Mouse (Mus musculus): Measurements from ENCODE around the gene Gmds.

Gmds gene

GRCm38 (mm10) chr13:32267184-32267775 lies 71.3 kb downstream of the Gmds start:
- no peak for DNase-seq (ENCODE audit: low read depth, low spot score)

DNA sequence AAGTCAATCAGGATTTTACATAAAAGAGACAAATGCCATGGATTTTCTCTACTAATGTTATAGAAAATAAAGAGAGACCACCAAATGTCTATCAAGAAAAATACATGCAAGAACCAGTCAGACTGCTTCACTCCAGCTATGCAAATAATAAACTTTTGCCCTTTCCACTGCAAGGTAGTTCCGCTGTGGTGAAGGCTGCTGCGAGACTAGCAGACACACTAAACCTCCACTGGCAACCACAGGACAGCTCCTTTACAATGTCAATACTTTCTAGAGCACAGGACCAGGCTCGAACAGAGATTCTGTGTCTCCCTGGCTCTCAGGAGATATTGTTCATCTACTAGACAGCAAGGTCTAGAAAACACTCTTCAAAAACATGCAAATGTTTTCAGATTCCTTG lies 71.8 kb downstream of the Gmds start:
- DNase-seq (ENCODE audit: low read depth, low spot score), result no peak

DNA sequence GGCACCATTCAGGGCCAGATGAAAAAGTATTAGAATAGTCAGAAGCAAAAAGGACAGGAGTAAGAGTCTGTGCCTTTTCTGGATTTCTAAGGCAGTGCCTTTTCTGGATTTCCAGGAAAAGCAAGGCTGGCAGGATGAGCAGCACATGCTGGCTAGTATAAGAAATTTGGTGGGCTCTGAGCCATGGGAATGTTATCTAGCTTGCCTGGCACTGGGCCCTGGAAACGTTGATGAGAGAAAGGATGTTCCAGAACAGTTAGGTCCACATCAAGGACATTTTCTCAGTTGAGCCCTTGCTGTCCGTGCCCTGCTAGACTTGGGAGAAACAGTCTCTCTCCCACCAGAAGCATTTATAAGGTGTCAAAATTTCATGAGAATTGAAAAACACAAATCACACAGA lies 82.4 kb downstream of the Gmds start:
- no peak for DNase-seq (ENCODE audit: low read depth, low spot score)

DNA sequence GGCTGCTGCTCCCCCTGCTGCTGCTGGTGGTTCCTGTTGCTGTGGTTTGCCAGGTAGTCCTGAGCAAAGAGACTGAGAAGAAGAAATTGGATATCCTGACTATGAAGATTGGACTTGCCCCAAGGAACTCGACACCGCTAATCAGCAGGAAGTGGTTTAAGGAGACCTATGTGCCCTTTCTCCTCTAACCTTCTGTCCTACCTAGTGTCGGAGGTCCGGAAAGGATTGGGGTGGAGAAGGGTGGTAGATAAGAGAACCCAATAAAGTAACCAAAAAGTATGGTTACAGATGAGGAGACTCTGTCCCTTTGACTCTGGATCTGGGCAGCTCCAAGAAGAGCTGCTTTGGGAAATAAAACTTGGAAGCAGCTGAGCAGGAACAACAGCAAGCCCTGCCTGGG lies 86.3 kb downstream of the Gmds start:
- no peak for DNase-seq (ENCODE audit: low read depth, low spot score)

- no peak for DNase-seq (ENCODE audit: low read depth, low spot score)
Measured at GRCm38 (mm10) chr13:32242200-32242599, 96.3 kb downstream of the Gmds start.

- no peak for DNase-seq (ENCODE audit: low read depth, low spot score)
Measured at GRCm38 (mm10) chr13:32236269-32236678, 102.3 kb downstream of the Gmds start.

DNA sequence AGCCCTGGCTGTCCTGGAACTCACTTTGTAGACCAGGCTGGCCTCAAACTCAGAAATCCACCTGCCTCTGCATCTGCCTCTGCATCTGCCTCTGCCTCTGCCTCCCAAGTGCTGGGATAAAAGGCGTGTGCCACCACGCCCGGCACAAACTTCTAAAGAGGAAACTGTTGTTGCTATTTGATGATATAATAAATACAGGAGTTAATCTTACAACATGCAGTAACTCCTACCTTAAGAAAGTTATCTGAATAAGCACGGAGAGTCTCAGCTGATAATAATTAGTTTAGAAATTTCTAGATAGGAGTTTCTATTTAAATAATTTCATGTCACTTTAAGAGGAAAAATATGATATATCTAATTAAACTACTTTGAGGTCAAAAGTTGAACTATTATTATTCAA lies 103.5 kb downstream of the Gmds start:
- DNase-seq (ENCODE audit: low read depth, low spot score), result no peak

GRCm38 (mm10) chr13:32234019-32234418 lies 104.5 kb downstream of the Gmds start:
- DNase-seq (ENCODE audit: low read depth, low spot score), result no peak

- no peak for DNase-seq (ENCODE audit: low read depth, low spot score)
Measured at GRCm38 (mm10) chr13:32232391-32232790, 106.1 kb downstream of the Gmds start.

- no peak for DNase-seq (ENCODE audit: low read depth, low spot score)
Measured at GRCm38 (mm10) chr13:32231956-32232355, 106.6 kb downstream of the Gmds start.

DNA sequence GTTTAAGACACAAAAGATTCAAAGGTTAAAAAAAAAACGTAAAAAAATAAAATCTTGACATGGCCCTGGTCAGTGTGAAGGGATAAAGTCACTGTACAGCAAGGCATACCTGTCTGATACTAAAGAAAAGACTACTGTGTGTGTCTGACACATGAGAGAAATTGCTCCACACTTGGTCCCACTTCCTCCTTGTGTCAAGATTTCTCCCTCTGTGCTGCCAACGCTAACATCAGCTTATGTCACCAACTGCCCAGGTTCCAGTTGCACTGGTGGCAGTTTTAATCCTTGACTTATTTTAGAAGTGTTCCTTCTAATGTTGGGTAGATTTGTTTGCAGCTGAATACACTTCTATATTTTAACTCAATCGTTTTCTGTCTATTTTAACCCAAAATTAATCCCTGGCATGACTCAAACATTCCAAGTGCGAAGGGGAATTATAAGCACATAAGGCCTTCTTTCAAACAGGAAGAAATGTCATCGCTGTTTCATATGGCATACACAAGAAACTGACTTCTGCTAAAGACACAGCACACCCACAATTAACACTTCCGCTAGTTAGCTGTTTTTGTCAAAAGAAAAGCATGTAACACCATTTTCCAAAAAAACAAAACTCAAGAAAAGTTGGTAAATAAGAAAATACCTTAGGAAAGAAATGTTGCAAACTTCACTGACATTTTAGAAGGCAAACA lies 110.5 kb downstream of the Gmds start:
- DNase-seq (ENCODE audit: low read depth, low spot score), result no peak

DNA sequence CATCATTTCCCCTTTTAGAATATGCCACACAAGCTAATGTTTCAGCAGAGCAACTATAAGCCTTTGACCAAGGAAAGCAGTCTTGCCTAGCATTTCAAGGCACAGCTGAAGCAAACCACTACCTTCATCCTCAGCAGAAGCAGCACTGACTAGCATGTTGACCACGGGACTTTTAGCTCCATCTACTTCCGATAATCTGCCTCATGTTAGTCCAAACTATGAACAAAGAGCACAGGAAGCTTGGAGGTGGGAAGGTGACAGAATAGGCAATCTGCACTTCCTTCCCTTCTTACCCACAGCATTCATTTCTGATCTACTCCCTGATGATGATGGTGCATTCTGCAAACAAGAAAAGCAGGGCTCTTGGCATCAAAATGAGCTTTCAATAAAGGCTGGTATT lies 120.9 kb downstream of the Gmds start:
- no peak for DNase-seq (ENCODE audit: low read depth, low spot score)

DNA sequence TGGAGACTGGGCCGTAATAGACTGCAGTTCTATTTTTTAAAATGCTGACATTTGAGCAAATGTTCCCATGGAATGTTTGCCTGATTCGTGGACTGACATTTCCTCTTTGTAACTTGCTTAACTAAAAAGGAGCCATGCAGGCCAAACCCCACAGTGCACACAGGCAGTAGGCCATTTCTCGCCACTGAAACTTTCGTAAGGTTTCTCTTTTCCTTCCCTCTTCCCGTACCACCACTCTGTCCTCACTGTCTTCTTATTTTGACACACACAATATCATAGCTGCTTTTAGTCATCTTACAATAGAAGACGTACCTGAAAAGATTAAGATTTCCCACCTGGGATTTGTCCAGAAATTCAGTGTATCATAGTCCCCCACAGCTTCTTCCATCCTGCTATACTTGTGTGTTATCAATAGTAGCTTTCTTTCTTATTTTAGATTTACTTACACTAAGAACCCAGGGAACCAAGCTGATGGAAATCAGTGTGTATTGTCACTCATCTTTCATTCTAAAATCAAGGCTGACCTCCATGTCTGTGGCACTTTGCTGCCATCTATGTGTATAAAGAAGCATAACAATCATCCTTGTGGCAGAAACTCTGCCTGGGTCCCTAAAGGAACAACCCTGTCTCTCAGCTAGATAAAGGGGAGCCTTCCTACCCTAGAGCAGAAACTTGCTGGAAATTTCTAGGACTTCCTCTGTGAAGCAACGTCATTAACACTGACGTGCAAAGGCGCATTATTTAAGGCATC lies 124.7 kb downstream of the Gmds start:
- peak; percentile 24 for DNase-seq (ENCODE audit: low read depth, low spot score)

- no peak for DNase-seq (ENCODE audit: low read depth, low spot score)
Measured at GRCm38 (mm10) chr13:32212125-32212524, 126.4 kb downstream of the Gmds start.

- DNase-seq (ENCODE audit: low read depth, low spot score), result no peak
Measured at GRCm38 (mm10) chr13:32207172-32207908, 131.2 kb downstream of the Gmds start.

DNA sequence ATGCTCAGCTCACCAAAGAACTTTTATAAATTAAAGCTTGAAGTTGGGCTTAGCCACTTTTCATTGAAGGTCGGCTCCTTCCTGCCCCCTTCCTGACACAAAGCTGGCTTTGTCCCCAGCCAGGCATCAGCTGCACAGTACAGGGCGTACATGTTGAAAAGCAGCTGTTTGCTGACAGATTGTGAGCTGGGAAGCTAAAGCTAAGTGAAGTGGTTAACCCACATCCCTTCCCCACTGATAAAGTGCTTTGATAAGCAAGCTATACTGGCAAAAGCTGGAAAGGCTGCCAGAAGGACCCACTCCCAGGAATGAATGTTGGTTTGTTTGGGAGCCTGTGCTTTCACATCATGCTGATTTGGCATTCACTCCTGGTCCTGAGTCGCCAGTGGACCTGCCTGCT lies 158.6 kb downstream of the Gmds start:
- DNase-seq (ENCODE audit: low read depth, low spot score), result no peak

GRCm38 (mm10) chr13:32178682-32179081 lies 159.9 kb downstream of the Gmds start:
- DNase-seq (ENCODE audit: low read depth, low spot score), result no peak

DNA sequence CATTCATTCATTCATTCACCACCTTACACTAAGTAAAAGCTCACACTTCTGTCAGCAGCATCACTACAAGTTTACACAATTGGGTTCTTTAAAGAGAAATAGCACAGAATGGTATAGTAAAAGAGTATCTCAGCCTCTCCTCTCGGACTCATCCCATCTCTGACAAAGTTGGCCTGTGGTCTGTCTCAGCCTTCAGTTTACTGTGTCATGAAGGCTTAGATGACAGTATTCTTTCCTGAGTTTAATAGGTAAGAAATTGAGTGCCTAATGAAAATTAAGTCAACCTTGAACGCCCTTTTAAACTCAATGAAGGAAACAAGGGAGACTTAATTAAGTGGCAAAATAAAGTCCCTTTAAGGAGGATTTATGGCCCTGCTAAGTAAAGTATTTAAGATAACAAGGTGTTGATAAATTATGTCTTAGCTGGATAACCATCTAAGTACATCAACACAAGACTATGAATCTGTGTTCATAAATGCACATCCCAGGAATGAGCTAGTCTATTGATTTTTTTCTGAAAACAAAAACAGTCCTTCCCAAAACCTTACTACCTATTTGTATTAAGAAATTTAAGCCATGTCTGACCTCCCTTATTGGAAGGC lies 160.6 kb downstream of the Gmds start:
- DNase-seq (ENCODE audit: low read depth, low spot score), result no peak

DNA sequence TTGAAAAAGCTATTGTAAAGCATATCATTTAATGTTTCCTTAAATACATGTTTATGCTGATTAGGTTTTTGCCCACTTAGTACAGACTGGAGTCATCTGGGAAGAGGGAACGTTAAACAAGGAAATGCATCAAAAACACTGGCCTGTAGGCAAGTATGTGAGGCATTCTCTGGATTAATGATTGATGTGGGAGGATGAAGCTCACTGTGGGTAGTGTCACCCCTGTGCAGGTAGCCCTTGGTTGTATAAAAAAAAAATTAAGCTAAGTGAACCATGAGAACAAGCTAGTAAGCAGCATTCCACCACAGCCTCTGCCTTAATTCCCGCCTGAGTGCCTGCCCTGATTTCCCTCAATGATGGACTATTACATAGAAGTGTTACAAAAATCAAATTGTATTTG lies 163.5 kb downstream of the Gmds start:
- no peak for DNase-seq (ENCODE audit: low read depth, low spot score)

DNA sequence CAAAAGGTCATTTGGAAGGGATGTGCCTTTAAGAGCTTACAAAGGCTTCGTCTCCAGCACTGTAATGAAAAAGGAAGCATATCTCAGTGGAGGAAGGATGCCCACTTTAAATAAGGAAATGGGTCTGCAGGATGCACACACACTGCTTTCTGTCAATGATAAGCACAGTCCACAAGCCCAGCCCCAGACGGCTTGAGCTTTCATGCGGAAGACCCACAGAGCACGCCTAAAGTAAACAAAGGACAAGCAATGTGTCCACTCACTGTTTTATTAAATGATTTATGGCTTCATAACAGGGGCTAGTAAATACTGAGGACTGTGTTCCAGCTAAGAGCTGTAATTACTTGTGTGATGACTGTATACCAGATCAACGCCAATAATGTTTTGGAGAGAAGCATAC lies 169.4 kb downstream of the Gmds start:
- no peak for DNase-seq (ENCODE audit: low read depth, low spot score)

DNA sequence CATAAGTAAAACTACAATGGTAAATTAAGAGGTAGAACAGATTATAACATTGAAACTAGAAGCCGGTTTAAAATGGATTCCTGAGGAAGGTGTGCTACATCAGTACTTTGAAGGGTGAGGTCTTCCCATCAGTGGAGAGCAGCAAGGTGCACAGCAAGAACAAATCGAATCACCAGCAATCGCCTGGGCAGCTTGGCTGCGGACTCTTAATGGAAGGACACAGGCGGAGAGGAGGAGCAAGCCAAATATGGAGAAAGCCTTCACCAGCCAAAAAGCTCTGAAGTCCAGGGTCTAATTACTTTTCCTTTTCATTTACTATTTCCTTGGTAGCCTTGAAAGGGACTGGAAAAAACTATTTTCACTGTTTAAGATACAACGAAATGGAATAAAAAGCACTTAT lies 170.7 kb downstream of the Gmds start:
- DNase-seq (ENCODE audit: low read depth, low spot score), result no peak

DNA sequence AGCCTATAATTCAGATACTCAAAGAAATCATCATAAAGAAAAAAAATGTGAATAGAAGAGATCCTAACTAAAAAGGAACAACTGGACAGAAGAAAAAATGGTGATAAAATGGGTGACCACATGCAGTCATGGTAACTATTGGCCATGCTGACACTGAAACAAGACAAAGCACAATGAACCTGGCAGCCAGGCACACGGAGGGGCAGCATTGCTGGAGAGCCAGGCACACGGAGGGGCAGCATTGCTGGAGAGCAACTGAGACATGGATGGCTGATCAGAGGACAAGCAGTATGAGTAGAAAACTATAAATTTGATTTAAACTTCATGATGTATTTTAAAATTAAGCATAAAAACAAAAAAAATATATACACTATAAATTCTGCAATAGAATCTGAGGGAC lies 173.0 kb downstream of the Gmds start:
- no peak for DNase-seq (ENCODE audit: low read depth, low spot score)
